Mouse (Mus musculus): ENCODE results near the gene Gpr22.

GRCm38 (mm10) chr12:31712727-31713126 is 1.0 kb downstream of the Gpr22 start:
- TF ChIP-seq CTCF (IDR thresholded peaks at IDR 0.05) (no peak), EP300 (IDR thresholded peaks at IDR 0.05) (no peak)

Data from lung, postnatal 0 days (tissue).